Mouse (Mus musculus) liver, embryonic 14.5 days (tissue): ENCODE measurements around the gene Rrp9.

Source experiments
- CTCF ChIP-seq: IDR thresholded peaks from 2 replicates; pipeline ENCODE4 v1.5.1; 2016; ENCODE audit warnings: antibody characterized with exemption, low read depth, control low read depth
- EP300 ChIP-seq: IDR thresholded peaks from 2 replicates; pipeline ENCODE4 v1.6.1; 2016; ENCODE audit warnings: antibody characterized with exemption, low read depth

DNA sequence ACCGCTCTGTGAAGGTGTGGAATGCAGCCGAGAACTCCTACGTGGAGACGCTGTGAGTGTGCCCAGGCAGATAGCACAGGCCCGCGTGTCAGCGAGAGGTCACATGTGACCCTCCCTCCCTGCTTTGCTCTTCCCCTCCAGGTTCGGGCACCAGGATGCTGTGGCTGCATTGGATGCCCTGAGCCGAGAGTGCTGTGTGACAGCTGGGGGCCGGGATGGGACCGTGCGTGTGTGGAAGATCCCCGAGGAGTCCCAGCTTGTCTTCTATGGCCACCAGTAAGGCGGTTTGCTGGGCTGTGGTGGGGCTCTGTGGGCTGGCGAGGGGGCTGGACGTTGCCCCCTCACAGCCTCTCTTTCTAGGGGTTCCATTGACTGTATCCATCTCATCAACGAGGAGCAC lies 7.8 kb downstream of the Rrp9 start:
- TF ChIP-seq EP300 (no peak), CTCF (no peak)
